Mouse (Mus musculus): Measurements from ENCODE around the gene Man2a2.
A peak's percentile ranks its signal among the peaks of the same experiment; 100 is the strongest.
"Not testable (repeated sequence)": the region's sequence is repeated elsewhere in the genome, so short reads cannot be mapped to it uniquely, and the experiment has no call there.

The Man2a2 gene

GRCm38 (mm10) chr7:80400099-80400498 lies 28.9 kb upstream of the Man2a2 start:
- DNase-seq (ENCODE audit: low read depth) = no peak

- DNase-seq (ENCODE audit: low read depth) = no peak
These were observed 27.7 kb upstream of the Man2a2 start for GRCm38 (mm10) chr7:80398654-80399444.

- DNase-seq (ENCODE audit: low read depth) = no peak
These were observed 26.8 kb upstream of the Man2a2 start for GRCm38 (mm10) chr7:80397986-80398385.

- not testable (repeated sequence) for DNase-seq (ENCODE audit: low read depth)
These were observed 25.3 kb upstream of the Man2a2 start for GRCm38 (mm10) chr7:80396427-80396826.

- no peak for DNase-seq (ENCODE audit: low read depth)
These were observed 23.4 kb upstream of the Man2a2 start for GRCm38 (mm10) chr7:80394600-80394999.

GRCm38 (mm10) chr7:80392119-80392518 lies 20.9 kb upstream of the Man2a2 start:
- DNase-seq (ENCODE audit: low read depth) = no peak

- no peak for DNase-seq (ENCODE audit: low read depth)
These were observed 16.7 kb upstream of the Man2a2 start, which contains the start of gene Fes for GRCm38 (mm10) chr7:80387633-80388543. Gene Fes, minus strand, starts transcription at chr7:80387946.

GRCm38 (mm10) chr7:80387033-80387632 lies 16.0 kb upstream of the Man2a2 start:
- DNase-seq (ENCODE audit: low read depth) = no peak

GRCm38 (mm10) chr7:80386235-80386930 lies 15.2 kb upstream of the Man2a2 start:
- DNase-seq (ENCODE audit: low read depth) = peak; percentile 92

- DNase-seq (ENCODE audit: low read depth) = no peak
These were observed 11.7 kb upstream of the Man2a2 start for GRCm38 (mm10) chr7:80382919-80383318.

GRCm38 (mm10) chr7:80379531-80379930 lies 8.4 kb upstream of the Man2a2 start:
- peak; percentile 66 for DNase-seq (ENCODE audit: low read depth)

GRCm38 (mm10) chr7:80377471-80377870 lies 6.3 kb upstream of the Man2a2 start:
- DNase-seq (ENCODE audit: low read depth) = peak; percentile 90

GRCm38 (mm10) chr7:80376192-80376591 lies 5.0 kb upstream of the Man2a2 start:
- DNase-seq (ENCODE audit: low read depth) = no peak

- DNase-seq (ENCODE audit: low read depth) = no peak
These were observed 4.3 kb upstream of the Man2a2 start for GRCm38 (mm10) chr7:80375376-80376039.

- no peak for DNase-seq (ENCODE audit: low read depth)
These were observed 3.6 kb upstream of the Man2a2 start for GRCm38 (mm10) chr7:80374733-80375132.

- no peak for DNase-seq (ENCODE audit: low read depth)
These were observed 3.1 kb upstream of the Man2a2 start for GRCm38 (mm10) chr7:80374280-80374679.

GRCm38 (mm10) chr7:80373850-80374249 lies 2.7 kb upstream of the Man2a2 start:
- DNase-seq (ENCODE audit: low read depth) = no peak

GRCm38 (mm10) chr7:80373352-80373751 lies 2.2 kb upstream of the Man2a2 start:
- DNase-seq (ENCODE audit: low read depth) = no peak

- DNase-seq (ENCODE audit: low read depth) = no peak
These were observed 1.5 kb upstream of the Man2a2 start for GRCm38 (mm10) chr7:80372667-80373066.

- no peak for DNase-seq (ENCODE audit: low read depth)
These were observed 991 bp upstream of the Man2a2 start for GRCm38 (mm10) chr7:80372166-80372565.

- peak; percentile 92 for DNase-seq (ENCODE audit: low read depth)
These were observed 530 bp downstream of the Man2a2 start for GRCm38 (mm10) chr7:80370649-80371040.

All from induced T-regulatory cell, adult 2 months (primary cell).